In the genomic region with DNA sequence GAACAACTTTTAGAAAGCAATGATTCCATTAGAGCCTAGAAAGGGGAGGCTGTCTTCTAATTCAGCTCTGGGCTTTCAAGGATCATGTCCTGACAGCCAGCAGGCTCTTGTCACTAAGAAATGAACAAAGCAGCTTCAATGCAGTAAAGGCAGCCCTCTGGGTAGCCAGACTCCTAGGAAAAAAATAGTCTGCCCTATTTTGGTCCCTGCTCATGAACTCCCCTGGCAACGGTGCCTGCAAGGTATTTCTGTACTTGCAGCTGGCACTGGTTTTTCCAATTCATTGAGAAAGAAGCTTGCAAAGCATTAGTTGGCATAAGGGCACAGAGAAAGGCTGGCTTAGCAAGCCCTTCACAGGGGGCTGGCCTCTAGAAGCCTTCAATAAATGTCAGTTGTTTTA, we compare ENCODE assay signal across 17 mouse cellular contexts. TPM values are rescaled to one million over a fixed set of nuclear protein-coding genes. Genes with fewer than 3 reads are reported as not detected.
DNase-seq lines count a peak whose midpoint lies in the region; ATAC-seq lines count a peak whose summit lies in the region.
"Had no signal": no experiment of that assay in that cellular context is flagged by ENCODE, and none has a peak within 500 bp of the region (broad histone marks: within the 10 kb centered on the region; RNA-seq: fewer than 3 reads in every experiment).

No protein-coding gene starts in this region.

- no peaks in the 10 kb centered on the region for H3K9me3 ChIP-seq in midbrain, embryonic 14.5 days (ENCODE audit: control insufficient read depth, low read length)
- no peaks in the 10 kb centered on the region for H3K9me3 ChIP-seq in midbrain, embryonic 13.5 days
- H3K9me3 ChIP-seq in forebrain, embryonic 11.5 days (ENCODE audit: control insufficient read depth, low read length), result no peaks in the 10 kb centered on the region
- no peaks in the 10 kb centered on the region for H3K9me3 ChIP-seq in intestine, embryonic 16.5 days (ENCODE audit: control insufficient read depth, low read length)
- H3K9me3 ChIP-seq: stomach, embryonic 15.5 days had no signal

- H3K9ac ChIP-seq in midbrain, embryonic 14.5 days (replicated peaks; ENCODE audit: low read length), result no peak overlapping the region
- no peak overlapping the region for H3K9ac ChIP-seq in midbrain, embryonic 13.5 days (replicated peaks)
- H3K9ac ChIP-seq in forebrain, embryonic 11.5 days (ENCODE audit: low read length), result no peak overlapping the region
- H3K9ac ChIP-seq in intestine, embryonic 16.5 days (ENCODE audit: low read depth, low read length), result no peak overlapping the region
- H3K9ac ChIP-seq: lung, embryonic 14.5 days; stomach, embryonic 15.5 days had no signal

- H3K4me2 ChIP-seq in midbrain, embryonic 14.5 days (ENCODE audit: low read length), result no peak overlapping the region
- no peak overlapping the region for H3K4me2 ChIP-seq in midbrain, embryonic 13.5 days (replicated peaks)
- H3K4me2 ChIP-seq in forebrain, embryonic 11.5 days (ENCODE audit: low read depth, low read length, severe bottlenecking), result no peak overlapping the region
- H3K4me2 ChIP-seq in intestine, embryonic 16.5 days (ENCODE audit: low read depth, low read length), result no peak overlapping the region
- H3K4me2 ChIP-seq: lung, embryonic 14.5 days; stomach, embryonic 15.5 days had no signal

- 56% methylated on average over 1 of the region's 1 CpGs for WGBS in midbrain, embryonic 14.5 days
- 67% methylated on average over 1 of the region's 1 CpGs for WGBS in midbrain, embryonic 13.5 days
- 64% methylated on average over 1 of the region's 1 CpGs for WGBS in forebrain, embryonic 11.5 days
- WGBS in intestine, embryonic 16.5 days, result 81% methylated on average over 1 of the region's 1 CpGs

- H3K27me3 ChIP-seq in midbrain, embryonic 14.5 days (ENCODE audit: control insufficient read depth, insufficient read depth, low read length), result no peaks in the 10 kb centered on the region
- H3K27me3 ChIP-seq in midbrain, embryonic 13.5 days, result no peaks in the 10 kb centered on the region
- no peaks in the 10 kb centered on the region for H3K27me3 ChIP-seq in forebrain, embryonic 11.5 days (ENCODE audit: control insufficient read depth, insufficient read depth, low read length)
- H3K27me3 ChIP-seq in intestine, embryonic 16.5 days (replicated peaks; ENCODE audit: control insufficient read depth, insufficient read depth, low read length), result no peaks in the 10 kb centered on the region
- H3K27me3 ChIP-seq: Patski; stomach, embryonic 15.5 days had no signal

- peak; percentile 13 for DNase-seq in cerebellum, adult 9-10 months
- DNase-seq in cerebellum, adult 8-10 months, result no peak
- peak; percentile 23 for DNase-seq in midbrain, embryonic 14.5 days
- peak; percentile 4 to 33 for DNase-seq in layer of hippocampus, postnatal 14 days (ENCODE audit: low spot score in 2 of 2)
- peak; percentile 8 for DNase-seq in right cerebral cortex, postnatal 4 days
- DNase-seq in forebrain, embryonic 11.5 days (ENCODE audit: low spot score), result no peak
- DNase-seq: heart, adult 11 months; lung, embryonic 14.5 days; thymus, postnatal 14 days had no signal

- 0 out of 2 replicates have a peak, but pooled peaks cover 3% of the 10 kb centered on the region for H3K4me1 ChIP-seq in midbrain, embryonic 14.5 days (ENCODE audit: control insufficient read depth, insufficient read depth, low read length)
- H3K4me1 ChIP-seq in midbrain, embryonic 13.5 days (replicated peaks), result no peaks in the 10 kb centered on the region
- H3K4me1 ChIP-seq in forebrain, embryonic 11.5 days (replicated peaks; ENCODE audit: control insufficient read depth, insufficient read depth, low read length), result no peaks in the 10 kb centered on the region
- H3K4me1 ChIP-seq in intestine, embryonic 16.5 days (ENCODE audit: control insufficient read depth, insufficient read depth, low read length), result no peaks in the 10 kb centered on the region
- H3K4me1 ChIP-seq: stomach, embryonic 15.5 days had no signal

- H3K4me3 ChIP-seq in midbrain, embryonic 14.5 days (replicated peaks; ENCODE audit: low read depth, low read length), result no peak overlapping the region
- H3K4me3 ChIP-seq in midbrain, embryonic 13.5 days (replicated peaks), result no peak overlapping the region
- no peak overlapping the region for H3K4me3 ChIP-seq in forebrain, embryonic 11.5 days (ENCODE audit: low read depth, low read length)
- no peak overlapping the region for H3K4me3 ChIP-seq in intestine, embryonic 16.5 days (ENCODE audit: low read length)
- H3K4me3 ChIP-seq: left cerebral cortex, adult 2 months; stomach, embryonic 15.5 days had no signal

- no peaks in the 10 kb centered on the region for H3K36me3 ChIP-seq in midbrain, embryonic 14.5 days (ENCODE audit: control insufficient read depth, insufficient read depth, low read length)
- H3K36me3 ChIP-seq in midbrain, embryonic 13.5 days, result no peaks in the 10 kb centered on the region
- no peaks in the 10 kb centered on the region for H3K36me3 ChIP-seq in forebrain, embryonic 11.5 days (ENCODE audit: control insufficient read depth, insufficient read depth, low read length)
- no peaks in the 10 kb centered on the region for H3K36me3 ChIP-seq in intestine, embryonic 16.5 days (ENCODE audit: control insufficient read depth, insufficient read depth, low read length)
- H3K36me3 ChIP-seq: stomach, embryonic 15.5 days had no signal

- H3K27ac ChIP-seq in midbrain, embryonic 14.5 days (replicated peaks; ENCODE audit: low read depth, low read length), result no peak overlapping the region
- H3K27ac ChIP-seq in midbrain, embryonic 13.5 days, result no peak overlapping the region
- no peak overlapping the region for H3K27ac ChIP-seq in forebrain, embryonic 11.5 days (ENCODE audit: low read depth, low read length)
- no peak overlapping the region for H3K27ac ChIP-seq in intestine, embryonic 16.5 days (ENCODE audit: low read length)
- H3K27ac ChIP-seq: left cerebral cortex, adult 2 months; stomach, embryonic 15.5 days had no signal

- no peak for ATAC-seq in midbrain, embryonic 14.5 days (ENCODE audit: low FRiP score, low TSS enrichment)
- ATAC-seq in midbrain, embryonic 13.5 days, result no peak
- ATAC-seq in forebrain, embryonic 11.5 days (replicated peaks; ENCODE audit: low FRiP score), result no peak
- ATAC-seq in intestine, embryonic 16.5 days, result no peak
- ATAC-seq: Patski had no signal

RNA-seq across cellular contexts. Expression of a gene that starts 52.8 kb away (rescaled TPM):
- 28.7 and 31.3 TPM in 2 replicates for polyA plus RNA-seq in midbrain, embryonic 14.5 days (2014; fragmentation: Nextera tagmentation; extraction: Ambion mirVana)
- 14.8 and 15.0 TPM in 2 replicates for polyA plus RNA-seq in midbrain, embryonic 13.5 days (2015; fragmentation: Nextera tagmentation; extraction: Ambion mirVana)
- total RNA-seq in layer of hippocampus, postnatal 14 days (2021), result 10 to 100 TPM; 27.7 to 28.3 TPM
- polyA plus RNA-seq in forebrain, embryonic 11.5 days (2014; fragmentation: Nextera tagmentation; extraction: Ambion mirVana), result 1.2 and 1.3 TPM in 2 replicates
- 0.04 and 0.18 TPM in 2 replicates for polyA plus RNA-seq in intestine, embryonic 16.5 days (2015; fragmentation: Nextera tagmentation; extraction: Ambion mirVana)
- total RNA-seq: liver, adult 2 months; megakaryocyte, adult 5-6 weeks; neutrophil, adult 5-6 weeks had no signal
- polyA plus RNA-seq: liver, adult 2 months; lung, embryonic 14.5 days; Patski had no signal

Comparison
In these comparisons a context has a peak if more than half of its experiments do, and no peak if none do; other contexts are left out.
1. DNase-seq: peak in cerebellum, adult 9-10 months (single experiment), midbrain, embryonic 14.5 days (single experiment), layer of hippocampus, postnatal 14 days (2 of 2) and right cerebral cortex, postnatal 4 days (single experiment); none in cerebellum, adult 8-10 months (single experiment) and forebrain, embryonic 11.5 days (single experiment).